In the genomic region with DNA sequence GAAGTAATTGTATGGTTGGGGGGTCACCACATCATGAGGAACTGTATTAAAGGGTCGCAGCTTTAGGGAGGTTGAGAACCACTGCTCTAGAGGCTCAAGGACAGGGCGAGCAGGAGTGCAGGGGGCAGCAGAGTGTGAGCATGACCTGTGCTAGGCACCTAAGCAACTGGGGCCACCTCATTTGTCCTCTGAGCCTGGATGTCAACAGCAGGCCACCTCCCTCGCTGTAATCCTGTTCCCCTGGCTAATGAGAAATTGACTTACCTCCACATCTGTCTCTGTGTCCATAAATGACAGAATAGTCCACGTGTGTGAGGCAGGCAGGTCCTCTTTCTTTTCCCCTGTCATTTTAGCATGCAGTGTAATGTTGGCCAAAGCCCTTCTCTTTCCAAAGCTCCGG, we compare ENCODE assay signal across 29 mouse cellular contexts.
"Had no signal": no experiment of that assay in that cellular context is flagged by ENCODE, and none has a peak within 500 bp of the region (broad histone marks: within the 10 kb centered on the region; RNA-seq: fewer than 3 reads in every experiment).

No protein-coding gene starts in this region.

- H3K4me2 ChIP-seq: embryonic facial prominence, embryonic 12.5 days; embryonic facial prominence, embryonic 13.5 days; embryonic facial prominence, embryonic 15.5 days; forebrain, embryonic 12.5 days; forebrain, embryonic 13.5 days; forebrain, embryonic 15.5 days had no signal

- H3K36me3 ChIP-seq: embryonic facial prominence, embryonic 10.5 days; embryonic facial prominence, embryonic 12.5 days; embryonic facial prominence, embryonic 13.5 days; embryonic facial prominence, embryonic 15.5 days; forebrain, embryonic 10.5 days; forebrain, embryonic 12.5 days; forebrain, embryonic 15.5 days had no signal

- H3K9me3 ChIP-seq: embryonic facial prominence, embryonic 10.5 days; embryonic facial prominence, embryonic 12.5 days; embryonic facial prominence, embryonic 13.5 days; embryonic facial prominence, embryonic 15.5 days; forebrain, embryonic 10.5 days; forebrain, embryonic 12.5 days; forebrain, embryonic 13.5 days; forebrain, embryonic 15.5 days had no signal

- H3K9ac ChIP-seq: embryonic facial prominence, embryonic 12.5 days; embryonic facial prominence, embryonic 13.5 days; embryonic facial prominence, embryonic 15.5 days; forebrain, embryonic 12.5 days; forebrain, embryonic 13.5 days; forebrain, embryonic 15.5 days; forebrain, postnatal 0 days had no signal

- ATAC-seq: forebrain, embryonic 13.5 days; forebrain, embryonic 14.5 days; forebrain, embryonic 15.5 days; forebrain, embryonic 16.5 days; forebrain, postnatal 0 days had no signal

- H3K27me3 ChIP-seq: embryonic facial prominence, embryonic 12.5 days; embryonic facial prominence, embryonic 13.5 days; embryonic facial prominence, embryonic 15.5 days; forebrain, embryonic 12.5 days; forebrain, embryonic 13.5 days; forebrain, embryonic 15.5 days had no signal

- DNase-seq: cerebellum, adult 2 months; cerebellum, adult 8-10 months; cerebellum, adult 9-10 months; cerebellum, adult 9-11 months; cerebellum, postnatal 10 days; cerebellum, postnatal 14 days; cerebellum, postnatal 25 days; cerebellum, postnatal 36 days; embryo, embryonic 11 days; forebrain, postnatal 0 days; gastrocnemius, adult 2 months; gastrocnemius, postnatal 10 days; gastrocnemius, postnatal 14 days; gastrocnemius, postnatal 25 days; gastrocnemius, postnatal 36 days; heart, adult 11 months; heart, adult 18-20 months; heart, adult 2 months had no signal

- H3K27ac ChIP-seq: embryonic facial prominence, embryonic 10.5 days; embryonic facial prominence, embryonic 12.5 days; embryonic facial prominence, embryonic 13.5 days; embryonic facial prominence, embryonic 15.5 days; forebrain, embryonic 10.5 days; forebrain, embryonic 12.5 days; forebrain, embryonic 13.5 days; forebrain, embryonic 15.5 days; gastrocnemius, adult 2 months; heart, adult 2 months had no signal

- H3K4me3 ChIP-seq: embryonic facial prominence, embryonic 10.5 days; embryonic facial prominence, embryonic 12.5 days; embryonic facial prominence, embryonic 13.5 days; embryonic facial prominence, embryonic 15.5 days; erythroblast, embryonic 14.5 days; forebrain, embryonic 10.5 days; forebrain, embryonic 12.5 days; forebrain, embryonic 13.5 days; forebrain, embryonic 15.5 days; gastrocnemius, adult 2 months; heart, adult 2 months had no signal

- H3K4me1 ChIP-seq: embryonic facial prominence, embryonic 10.5 days; embryonic facial prominence, embryonic 12.5 days; embryonic facial prominence, embryonic 13.5 days; embryonic facial prominence, embryonic 15.5 days; forebrain, embryonic 10.5 days; forebrain, embryonic 12.5 days; forebrain, embryonic 13.5 days; forebrain, embryonic 15.5 days had no signal
